Mouse (Mus musculus) thymus, adult 2 months (tissue): ENCODE measurements at regions not wholly inside any gene's neighbourhood (a gene's known extent, or its start where the extent isn't known, plus 50 kb on each side); places are given as distances from the start of the nearest gene placed in this dataset.

ENCODE experiments used
- DNase-seq: peaks from one replicate; pipeline ENCODE4 v3.0.0; 2021
- H3K27ac ChIP-seq: fragments of 200-500 bp; 2 replicates; pipeline ENCODE4 v1.5.1; 2012; ENCODE audit warnings: low read length, control low read depth; ENCODE audit not compliant: control insufficient read depth, insufficient read depth
- H3K27me3 ChIP-seq: fragments of 200-500 bp; 2 replicates; pipeline ENCODE4 v1.6.1; 2012; ENCODE audit warnings: mild to moderate bottlenecking, low read length, moderate library complexity, mixed read lengths; ENCODE audit not compliant: control insufficient read depth, insufficient read depth
- H3K36me3 ChIP-seq: fragments of 200-500 bp; 2 replicates; pipeline ENCODE4 v1.6.1; 2012; ENCODE audit warnings: mild to moderate bottlenecking, low read length, moderate library complexity; ENCODE audit not compliant: control insufficient read depth, insufficient read depth
- H3K4me1 ChIP-seq: fragments of 200-500 bp; replicated peaks from 2 replicates; pipeline ENCODE4 v1.6.1; 2012; ENCODE audit warnings: low read length; ENCODE audit not compliant: control insufficient read depth, insufficient read depth
- H3K4me3 ChIP-seq: fragments of 200-500 bp; 2 replicates; pipeline ENCODE4 v1.5.1; 2012; ENCODE audit warnings: mild to moderate bottlenecking, low read length, control low read depth, moderate library complexity; ENCODE audit not compliant: control insufficient read depth, insufficient read depth
- CTCF ChIP-seq: fragments of 200-500 bp; IDR thresholded peaks from 2 replicates; pipeline ENCODE4 v1.5.1; 2012; ENCODE audit warnings: mild to moderate bottlenecking, control low read depth, low read length, moderate library complexity, borderline replicate concordance; ENCODE audit not compliant: control insufficient read depth, poor library complexity, insufficient read depth; ENCODE audit errors: extremely low read depth
- POLR2A ChIP-seq: fragments of 200-500 bp; IDR thresholded peaks from 2 replicates; pipeline ENCODE4 v1.6.1; 2012; ENCODE audit warnings: mild to moderate bottlenecking, low read length, control low read depth, moderate library complexity; ENCODE audit not compliant: control insufficient read depth, poor library complexity, insufficient read depth; ENCODE audit errors: extremely low read depth
- WGBS: fragments of 180-500 bp; shearing (Covaris S2); methylation state at CpG from one replicate; pipeline ENCODE4 v1.1.7; 2018; 5-methylcytosine and 5-hydroxymethylcytosine counted together

DNA sequence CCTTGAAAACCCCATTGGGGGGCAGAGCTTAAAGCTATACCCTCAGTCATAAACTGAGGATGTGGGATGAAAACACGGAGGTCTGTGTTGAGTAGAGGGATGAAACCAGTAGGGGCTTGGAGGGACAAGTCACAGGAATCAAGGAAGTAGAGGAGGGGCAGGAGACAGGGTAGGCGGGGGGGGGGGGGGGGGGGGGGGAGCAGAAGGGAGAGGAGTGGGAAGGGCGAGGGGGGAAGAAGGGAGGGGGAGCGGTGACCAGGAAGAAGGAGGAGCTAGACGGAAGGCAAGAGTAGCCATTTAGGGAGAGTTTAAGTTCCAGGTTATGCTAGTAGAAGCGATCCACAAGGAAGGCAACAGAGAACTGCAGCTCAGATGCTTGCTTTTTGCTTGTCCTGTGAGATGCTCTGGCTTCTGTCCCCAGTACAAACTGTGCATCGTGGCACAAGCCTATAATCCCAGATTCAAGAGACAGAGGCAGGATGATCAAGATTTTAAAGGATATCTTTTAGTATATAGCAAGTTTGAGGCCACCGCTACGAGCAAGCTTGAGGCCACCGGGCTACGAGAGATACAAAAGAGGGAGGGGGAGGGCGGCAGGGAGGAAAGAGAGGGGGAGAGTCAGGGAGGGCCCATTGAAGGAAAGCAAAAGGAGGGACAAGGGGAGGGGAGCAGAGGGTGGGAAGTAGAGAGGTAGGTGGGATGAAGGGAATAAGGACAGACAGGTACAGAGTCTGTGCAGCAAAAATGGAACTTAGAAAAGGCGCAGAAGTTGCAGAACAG lies 58.4 kb upstream of the Jade1 start:
- no peaks in the 10 kb centered on the region for H3K27me3 ChIP-seq
- peak; percentile 11 for DNase-seq
- 0 out of 2 replicates have a peak, but pooled peaks cover 2% of the 10 kb centered on the region for H3K4me1 ChIP-seq
- no peak overlapping the region for H3K27ac ChIP-seq
- H3K36me3 ChIP-seq = no peaks in the 10 kb centered on the region
- no peak overlapping the region for H3K4me3 ChIP-seq
- WGBS = 74% methylated on average over 12 of the region's 13 CpGs
- TF ChIP-seq POLR2A (no peak), CTCF (no peak)

DNA sequence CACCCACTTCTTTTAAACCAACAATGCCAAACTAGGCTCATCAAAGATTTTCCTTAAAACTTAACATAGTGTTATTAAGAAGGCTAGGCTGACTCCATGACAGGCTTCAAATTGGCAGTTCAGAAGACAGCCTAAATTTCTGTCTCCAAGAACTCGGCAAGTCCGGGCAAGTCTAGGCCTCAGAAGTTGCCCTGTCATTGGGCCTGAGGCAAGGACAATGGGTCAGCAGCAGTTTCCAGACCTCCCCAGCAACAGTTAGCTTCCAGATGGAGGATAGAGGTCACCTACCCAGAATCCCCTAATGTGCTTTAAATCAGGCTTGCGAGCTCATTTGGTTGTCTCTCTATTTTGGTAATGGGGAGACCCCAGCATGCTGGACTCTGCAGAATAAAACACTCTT lies 59.6 kb upstream of the Jade1 start:
- Histone ChIP-seq H3K36me3 (no peaks in the 10 kb centered on the region), H3K4me1 (0 out of 2 replicates have a peak, but pooled peaks cover 2% of the 10 kb centered on the region), H3K4me3 (no peak overlapping the region), H3K27me3 (no peaks in the 10 kb centered on the region), H3K27ac (no peak overlapping the region)
- WGBS = 97% methylated on average over 3 of the region's 3 CpGs
- TF ChIP-seq CTCF (no peak), POLR2A (no peak)
- no peak for DNase-seq

DNA sequence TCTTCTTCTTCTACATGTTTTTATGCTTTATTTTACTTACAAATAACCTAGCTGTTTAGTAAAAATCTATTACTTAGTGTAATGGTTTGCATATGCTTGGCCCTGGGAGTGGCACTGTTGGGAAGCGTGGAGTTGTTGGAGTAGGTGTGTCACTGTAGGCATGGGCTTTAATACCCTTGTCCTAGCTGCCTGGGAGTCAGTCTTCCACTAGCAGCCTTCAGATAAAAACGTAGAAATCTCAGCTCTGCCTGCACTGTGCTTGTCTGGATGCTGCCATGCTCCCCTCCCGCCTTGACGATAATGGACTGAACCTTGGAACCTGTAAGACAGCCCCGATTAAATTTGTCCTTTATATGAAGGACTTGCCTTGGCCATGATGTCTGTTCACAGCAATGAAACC lies 60.4 kb upstream of the Jade1 start:
- TF ChIP-seq POLR2A = no peak
- no peak for TF ChIP-seq CTCF
- Histone ChIP-seq H3K27me3 (no peaks in the 10 kb centered on the region), H3K4me1 (0 out of 2 replicates have a peak, but pooled peaks cover 2% of the 10 kb centered on the region), H3K4me3 (no peak overlapping the region), H3K36me3 (no peaks in the 10 kb centered on the region), H3K27ac (no peak overlapping the region)
- 92% methylated on average over 5 of the region's 5 CpGs for WGBS
- no peak for DNase-seq

DNA sequence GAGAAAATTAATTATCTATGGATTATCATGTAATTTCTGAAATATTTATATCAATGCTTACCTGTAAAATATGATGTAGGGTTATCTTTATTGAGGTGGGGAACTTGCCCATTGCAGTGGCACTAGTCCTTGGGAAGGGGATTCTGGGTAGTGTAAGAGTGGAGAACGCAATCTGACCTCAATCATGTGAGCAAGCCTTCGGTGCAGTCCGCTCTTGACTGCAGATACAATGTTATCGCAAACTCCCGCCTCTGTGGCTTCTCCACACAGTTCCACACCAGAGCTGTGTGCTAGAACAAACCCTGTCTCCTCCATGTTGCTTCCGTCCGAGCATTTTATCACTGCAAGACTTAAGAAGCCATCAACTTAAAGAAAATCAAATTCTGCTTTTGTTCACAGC lies 62.1 kb upstream of the Jade1 start:
- H3K27ac ChIP-seq = no peak overlapping the region
- H3K36me3 ChIP-seq = no peaks in the 10 kb centered on the region
- H3K4me1 ChIP-seq = 0 out of 2 replicates have a peak, but pooled peaks cover 2% of the 10 kb centered on the region
- TF ChIP-seq CTCF (no peak), POLR2A (no peak)
- no peak for DNase-seq
- WGBS = 96% methylated on average over 7 of the region's 7 CpGs
- no peaks in the 10 kb centered on the region for H3K27me3 ChIP-seq
- H3K4me3 ChIP-seq = no peak overlapping the region

DNA sequence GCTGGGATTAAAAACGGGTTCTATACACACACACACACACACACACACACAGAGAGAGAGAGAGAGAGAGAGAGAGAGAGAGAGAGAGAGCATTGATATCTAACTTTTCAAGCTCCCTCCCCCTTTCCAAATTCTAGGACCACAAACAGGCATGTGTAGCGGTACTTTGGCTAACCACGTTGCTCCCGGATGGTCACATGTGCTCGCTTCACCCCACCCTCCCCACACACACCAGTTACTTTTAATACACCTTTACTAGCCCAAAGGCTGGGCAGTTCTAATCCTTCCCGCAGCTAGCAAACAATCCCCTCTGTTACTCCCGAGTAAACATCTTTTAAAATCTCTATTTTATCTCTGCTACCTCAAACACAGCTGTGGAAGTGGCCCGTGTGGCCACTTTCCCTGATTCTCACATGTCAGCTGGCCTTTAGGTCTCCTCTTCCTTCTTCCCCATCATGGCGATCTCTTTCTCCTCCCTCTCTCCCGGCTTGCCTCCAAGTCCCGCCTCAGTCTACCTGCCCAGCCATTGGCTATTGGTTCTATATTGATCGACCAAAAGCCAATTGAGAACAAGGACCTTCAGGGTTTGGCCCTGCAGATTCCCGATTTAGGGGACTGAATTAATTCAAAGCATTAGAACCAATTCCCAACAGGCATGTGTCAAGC lies 62.7 kb upstream of the Jade1 start:
- 73% methylated on average over 13 of the region's 13 CpGs for WGBS
- TF ChIP-seq CTCF (no peak), POLR2A (no peak)
- Histone ChIP-seq H3K4me1 (0 out of 2 replicates have a peak, but pooled peaks cover 2% of the 10 kb centered on the region), H3K4me3 (no peak overlapping the region), H3K36me3 (no peaks in the 10 kb centered on the region), H3K27ac (no peak overlapping the region), H3K27me3 (no peaks in the 10 kb centered on the region)
- DNase-seq = no peak

DNA sequence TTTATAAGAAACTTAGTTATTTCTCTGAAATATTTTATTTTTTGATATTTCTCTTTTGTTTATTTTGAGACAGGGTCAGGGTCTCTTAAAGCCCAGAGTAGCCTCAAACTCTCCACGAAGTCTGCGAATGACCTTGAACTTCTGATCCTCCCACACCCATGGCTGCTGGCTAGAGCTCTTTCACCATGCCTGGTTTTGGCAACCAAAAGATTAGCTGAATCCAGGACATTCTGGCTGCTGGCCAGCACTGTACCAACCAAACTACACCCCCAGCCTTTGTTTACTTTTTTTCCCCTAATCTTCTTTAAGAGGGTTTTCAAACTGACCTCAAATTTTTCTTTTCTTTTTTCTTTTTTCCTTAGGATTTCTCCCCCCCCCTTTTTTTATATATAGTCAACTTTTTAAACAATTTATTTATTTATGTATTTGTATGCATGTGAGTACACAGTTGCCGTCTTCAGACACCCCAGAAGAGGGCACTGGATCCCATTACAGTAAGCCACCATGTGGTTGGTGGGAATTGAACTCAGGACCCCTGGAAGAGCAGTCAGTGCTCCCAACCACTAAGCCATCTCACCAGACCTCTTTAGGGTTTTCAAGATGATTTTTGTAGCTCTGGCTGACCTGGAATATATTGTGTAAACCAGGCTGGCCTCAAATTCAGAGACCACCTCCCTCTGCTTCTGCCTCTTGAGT lies 63.4 kb upstream of the Jade1 start:
- no peak overlapping the region for H3K4me3 ChIP-seq
- H3K27me3 ChIP-seq = no peaks in the 10 kb centered on the region
- no peaks in the 10 kb centered on the region for H3K36me3 ChIP-seq
- TF ChIP-seq CTCF (no peak), POLR2A (no peak)
- no peak overlapping the region for H3K27ac ChIP-seq
- no peaks in the 10 kb centered on the region for H3K4me1 ChIP-seq
- 94% methylated on average over 3 of the region's 3 CpGs for WGBS
- no peak for DNase-seq
